Mouse (Mus musculus) bone marrow macrophage, adult 2 months (primary cell): ENCODE results near the gene Mxd1.

Experiments
- CTCF ChIP-seq: IDR thresholded peaks from 2 replicates; pipeline ENCODE4 v1.5.1; 2012; ENCODE audit warnings: low read depth, mild to moderate bottlenecking, low read length, moderate library complexity
- POLR2A ChIP-seq: IDR thresholded peaks from 2 replicates; pipeline ENCODE4 v1.6.1; 2012; ENCODE audit warnings: mild to moderate bottlenecking, low read depth, low read length, borderline replicate concordance

GRCm38 (mm10) chr6:86670873-86671272 lies 1.9 kb upstream of the Mxd1 start:
- TF ChIP-seq CTCF (no peak), POLR2A (no peak)
